Mouse (Mus musculus): Measurements from ENCODE around the gene Kat5.

Kat5 gene

GRCm38 (mm10) chr19:5625311-5625710 lies 15.3 kb upstream of the Kat5 start:
- no peak for DNase-seq (ENCODE audit: low spot score)

- no peak for DNase-seq (ENCODE audit: low spot score)
Measured at GRCm38 (mm10) chr19:5621884-5622283, 11.8 kb upstream of the Kat5 start.

- DNase-seq (ENCODE audit: low spot score) = no peak
Measured at GRCm38 (mm10) chr19:5620007-5620406, 10.0 kb upstream of the Kat5 start.

- DNase-seq (ENCODE audit: low spot score) = no peak
Measured at GRCm38 (mm10) chr19:5614953-5615352, 4.9 kb upstream of the Kat5 start.

- no peak for DNase-seq (ENCODE audit: low spot score)
Measured at GRCm38 (mm10) chr19:5612762-5613411, 2.9 kb upstream of the Kat5 start.

GRCm38 (mm10) chr19:5611973-5612372 lies 1.9 kb upstream of the Kat5 start:
- no peak for DNase-seq (ENCODE audit: low spot score)

GRCm38 (mm10) chr19:5609171-5609546 lies 878 bp downstream of the Kat5 start:
- no peak for DNase-seq (ENCODE audit: low spot score)

- no peak for DNase-seq (ENCODE audit: low spot score)
Measured at GRCm38 (mm10) chr19:5608707-5609106, 1.3 kb downstream of the Kat5 start.

- DNase-seq (ENCODE audit: low spot score) = no peak
Measured at GRCm38 (mm10) chr19:5607705-5608410, 2.2 kb downstream of the Kat5 start.

GRCm38 (mm10) chr19:5606196-5606595 lies 3.8 kb downstream of the Kat5 start:
- no peak for DNase-seq (ENCODE audit: low spot score)

- no peak for DNase-seq (ENCODE audit: low spot score)
Measured at GRCm38 (mm10) chr19:5605126-5605525, 4.9 kb downstream of the Kat5 start.

- no peak for DNase-seq (ENCODE audit: low spot score)
Measured at GRCm38 (mm10) chr19:5603664-5604063, 6.4 kb downstream of the Kat5 start.

- DNase-seq (ENCODE audit: low spot score) = peak; percentile 58
Measured at GRCm38 (mm10) chr19:5601752-5602541, 8.1 kb downstream of the Kat5 start, which contains the start of gene Rnaseh2c. Rnaseh2c (plus strand) TSS chr19:5601873.

GRCm38 (mm10) chr19:5599224-5599623 lies 10.8 kb downstream of the Kat5 start:
- no peak for DNase-seq (ENCODE audit: low spot score)

GRCm38 (mm10) chr19:5591888-5592287 lies 18.1 kb downstream of the Kat5 start:
- no peak for DNase-seq (ENCODE audit: low spot score)

GRCm38 (mm10) chr19:5589159-5589558 lies 20.9 kb downstream of the Kat5 start:
- DNase-seq (ENCODE audit: low spot score) = no peak

GRCm38 (mm10) chr19:5581995-5582394 lies 28.0 kb downstream of the Kat5 start:
- no peak for DNase-seq (ENCODE audit: low spot score)

GRCm38 (mm10) chr19:5580776-5581175 lies 29.3 kb downstream of the Kat5 start:
- no peak for DNase-seq (ENCODE audit: low spot score)

- no peak for DNase-seq (ENCODE audit: low spot score)
Measured at GRCm38 (mm10) chr19:5579971-5580370, 30.1 kb downstream of the Kat5 start.

- no peak for DNase-seq (ENCODE audit: low spot score)
Measured at GRCm38 (mm10) chr19:5575336-5575735, 34.7 kb downstream of the Kat5 start.

GRCm38 (mm10) chr19:5572331-5573125 lies 37.5 kb downstream of the Kat5 start:
- DNase-seq (ENCODE audit: low spot score) = peak; percentile 70

- no peak for DNase-seq (ENCODE audit: low spot score)
Measured at GRCm38 (mm10) chr19:5571831-5572230, 38.2 kb downstream of the Kat5 start.

Measured in left cerebral cortex, adult 11 months (tissue).